Mouse (Mus musculus) spleen, adult 2 months (tissue): ENCODE data around the gene Rmdn2.

ENCODE experiments used
- CTCF ChIP-seq: fragments of 200-500 bp; IDR thresholded peaks from 2 replicates; pipeline ENCODE4 v1.5.1; 2011; ENCODE audit warnings: mild to moderate bottlenecking, inconsistent platforms; ENCODE audit not compliant: insufficient read depth, insufficient read length, insufficient replicate concordance; ENCODE audit errors: extremely low read depth
- POLR2A ChIP-seq: fragments of 200-500 bp; IDR thresholded peaks from 2 replicates; pipeline ENCODE4 v1.6.1; 2011; ENCODE audit warnings: low read depth, low read length, inconsistent platforms

- TF ChIP-seq CTCF (no peak), POLR2A (no peak)
These were observed 38.2 kb downstream of the Rmdn2 start for GRCm38 (mm10) chr17:79649893-79650292.
